Mouse (Mus musculus): ENCODE measurements around the gene Mpdz. TPM values are rescaled to one million over a fixed set of nuclear protein-coding genes. Genes with fewer than 3 reads are reported as not detected.

Mpdz gene
- total RNA-seq, 2 experiments from 2014 or later = 75.5 to 76.5 TPM

GRCm38 (mm10) chr4:81433961-81434360 lies 8.7 kb downstream of the Mpdz start:
- Histone ChIP-seq H3K27ac (no peak overlapping the region), H3K4me3 (no peak overlapping the region)
- no peak for DNase-seq (ENCODE audit: low spot score in 2 of 2)
- no peak for TF ChIP-seq CTCF (conservative IDR thresholded peaks at IDR 0.05)

DNA sequence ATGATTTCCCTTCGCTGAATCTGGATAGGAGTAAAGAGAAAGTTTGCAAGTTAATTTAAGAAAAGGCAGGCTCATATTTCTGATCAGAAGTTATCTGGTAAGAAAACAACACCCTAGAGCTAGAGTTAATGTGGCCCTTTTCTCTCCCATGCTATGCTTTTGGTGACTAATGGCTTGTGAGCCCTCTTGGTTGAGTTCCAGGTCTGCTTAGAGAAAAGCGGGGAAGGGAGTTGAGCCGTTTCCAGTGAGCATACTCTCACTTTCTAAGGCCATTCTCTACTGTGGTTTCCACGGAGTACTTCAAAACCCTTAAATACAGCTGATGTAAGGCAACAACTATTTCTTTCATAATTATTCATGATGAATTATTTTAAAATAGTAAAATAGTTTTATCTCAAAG lies 11.8 kb downstream of the Mpdz start:
- TF ChIP-seq CTCF (conservative IDR thresholded peaks at IDR 0.05) = no peak
- Histone ChIP-seq H3K27ac (no peak overlapping the region; the same call in 1 of the 2 replicates), H3K4me3 (no peak overlapping the region)
- DNase-seq (ENCODE audit: low spot score in 2 of 2) = no peak

- TF ChIP-seq CTCF (conservative IDR thresholded peaks at IDR 0.05) = no peak
- DNase-seq (ENCODE audit: low spot score in 2 of 2) = no peak
Observed at GRCm38 (mm10) chr4:81430105-81430504, 12.5 kb downstream of the Mpdz start.

DNA sequence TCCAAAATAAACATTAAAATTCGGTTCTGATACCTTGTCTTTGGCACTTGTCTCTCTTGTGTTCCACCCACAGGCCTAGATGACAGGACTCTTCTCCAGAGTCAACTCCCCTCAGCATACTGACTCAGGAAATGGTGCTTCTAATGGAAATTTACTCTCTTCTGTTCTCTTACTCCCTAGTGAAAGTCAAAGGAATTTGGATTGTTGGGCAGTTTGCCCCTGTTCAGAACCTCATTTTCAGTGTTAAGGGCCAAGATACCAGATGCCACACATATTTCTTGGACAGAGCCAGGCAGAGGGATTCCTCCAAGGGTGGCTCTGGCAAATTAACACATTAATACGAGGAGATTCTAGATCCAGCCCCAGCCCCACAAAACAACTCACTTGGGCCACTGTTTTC lies 12.9 kb downstream of the Mpdz start:
- no peak overlapping the region for H3K4me3 ChIP-seq
- no peak for DNase-seq (ENCODE audit: low spot score in 2 of 2)
- TF ChIP-seq CTCF (conservative IDR thresholded peaks at IDR 0.05) = no peak
- H3K27ac ChIP-seq = peak overlapping the region; percentile 46; the same call in 1 of the 2 replicates

More at GRCm38 (mm10) chr4:81430105-81430504, 12.5 kb downstream of the Mpdz start:
- Histone ChIP-seq H3K27ac (peak overlapping the region; percentile 46; the same call in 1 of the 2 replicates), H3K4me3 (no peak overlapping the region)

GRCm38 (mm10) chr4:81423556-81423955 lies 19.1 kb downstream of the Mpdz start:
- no peak for DNase-seq (ENCODE audit: low spot score in 2 of 2)
- no peak overlapping the region for H3K27ac ChIP-seq

GRCm38 (mm10) chr4:81421621-81422020 lies 21.0 kb downstream of the Mpdz start:
- no peak for DNase-seq (ENCODE audit: low spot score in 2 of 2)
- H3K4me3 ChIP-seq = no peak overlapping the region
- H3K27ac ChIP-seq = no peak overlapping the region
- no peak for TF ChIP-seq CTCF (conservative IDR thresholded peaks at IDR 0.05)

More at GRCm38 (mm10) chr4:81423556-81423955, 19.1 kb downstream of the Mpdz start:
- no peak overlapping the region for H3K4me3 ChIP-seq
- no peak for TF ChIP-seq CTCF (conservative IDR thresholded peaks at IDR 0.05)

- H3K4me3 ChIP-seq = peak overlapping the region; percentile 39
- no peak for TF ChIP-seq CTCF (conservative IDR thresholded peaks at IDR 0.05)
- DNase-seq (ENCODE audit: low spot score in 2 of 2) = no peak
- peak overlapping the region; percentile 56 for H3K27ac ChIP-seq
Observed at GRCm38 (mm10) chr4:81415324-81416026, 27.1 kb downstream of the Mpdz start.

DNA sequence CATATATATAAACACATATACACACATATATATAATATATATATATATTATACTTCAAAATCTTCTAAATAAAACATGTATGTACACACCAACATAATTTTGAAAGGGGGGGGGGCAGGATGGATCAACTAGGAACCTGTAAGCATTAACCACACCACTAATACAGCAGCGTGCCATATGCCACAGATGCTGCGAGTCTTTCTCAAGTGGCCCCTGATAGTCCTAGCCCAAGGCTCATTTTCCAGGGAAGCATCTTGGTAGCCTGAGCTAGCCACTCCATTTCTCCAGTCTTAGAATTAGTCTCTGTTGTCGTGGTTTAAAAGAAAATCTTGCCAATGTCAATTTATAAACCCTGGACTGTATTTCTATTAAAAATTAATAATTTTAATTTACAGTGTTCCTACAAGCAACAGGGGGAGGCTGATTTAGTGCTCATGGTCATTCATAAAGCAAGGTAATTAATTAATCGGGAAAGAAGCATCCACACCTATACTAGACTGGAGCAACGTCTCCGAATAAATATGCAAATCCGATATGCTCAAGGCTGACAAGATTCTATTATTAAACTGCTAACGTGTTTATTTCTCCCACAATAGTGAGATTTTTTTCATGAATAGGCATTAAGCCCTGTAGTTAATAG lies 27.8 kb downstream of the Mpdz start:
- Histone ChIP-seq H3K4me3 (peak overlapping the region; percentile 39), H3K27ac (peak overlapping the region; percentile 56)
- no peak for DNase-seq (ENCODE audit: low spot score in 2 of 2)
- no peak for TF ChIP-seq CTCF (conservative IDR thresholded peaks at IDR 0.05)

DNA sequence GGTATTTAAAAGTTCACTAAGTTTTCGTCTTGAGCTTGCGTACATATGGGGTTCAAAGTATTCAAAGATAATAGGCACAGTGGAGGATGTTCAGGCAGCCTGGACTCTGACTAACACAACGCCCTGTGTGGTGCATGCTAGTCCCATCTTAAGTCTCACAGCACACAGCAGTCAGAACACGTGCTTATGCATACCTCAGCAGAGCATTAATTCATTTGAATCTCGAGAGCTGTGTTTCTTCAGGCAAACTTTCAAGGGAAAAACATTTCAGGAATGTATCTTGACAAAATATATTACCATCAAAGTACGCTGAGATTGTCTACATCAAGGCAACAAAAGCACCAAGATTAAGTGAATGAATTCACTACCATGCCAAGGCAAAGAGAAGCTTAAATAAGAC lies 45.7 kb downstream of the Mpdz start:
- no peak for DNase-seq (ENCODE audit: low spot score in 2 of 2)
- no peak overlapping the region for H3K4me3 ChIP-seq
- no peak for TF ChIP-seq CTCF (conservative IDR thresholded peaks at IDR 0.05)
- no peak overlapping the region for H3K27ac ChIP-seq

- H3K27ac ChIP-seq = no peak overlapping the region
- DNase-seq (ENCODE audit: low spot score in 2 of 2) = no peak
- H3K4me3 ChIP-seq = no peak overlapping the region
- no peak for TF ChIP-seq CTCF (conservative IDR thresholded peaks at IDR 0.05)
Observed at GRCm38 (mm10) chr4:81392869-81393268, 49.7 kb downstream of the Mpdz start.

DNA sequence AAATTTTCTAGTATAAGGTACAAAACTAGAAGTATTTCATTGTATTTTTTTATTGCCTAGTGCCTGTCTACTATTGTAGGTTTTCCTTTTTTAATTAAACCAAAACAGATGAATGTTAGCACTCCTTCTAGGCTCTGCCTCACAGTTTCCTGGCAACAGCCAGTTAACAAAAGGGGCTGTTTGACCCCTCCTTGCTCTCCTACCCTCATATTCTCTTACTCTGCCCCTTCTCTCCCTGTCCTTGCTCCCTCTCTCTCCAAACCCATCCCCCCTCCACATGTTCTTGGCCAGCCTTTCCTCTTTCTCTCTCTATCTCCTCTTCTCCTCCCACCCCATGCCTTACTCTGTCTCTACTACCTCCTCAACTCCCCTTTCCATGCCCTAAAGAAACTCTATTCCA lies 53.4 kb downstream of the Mpdz start:
- no peak for DNase-seq (ENCODE audit: low spot score in 2 of 2)
- no peak for TF ChIP-seq CTCF (conservative IDR thresholded peaks at IDR 0.05)
- Histone ChIP-seq H3K4me3 (no peak overlapping the region), H3K27ac (peak overlapping the region; percentile 67)

DNA sequence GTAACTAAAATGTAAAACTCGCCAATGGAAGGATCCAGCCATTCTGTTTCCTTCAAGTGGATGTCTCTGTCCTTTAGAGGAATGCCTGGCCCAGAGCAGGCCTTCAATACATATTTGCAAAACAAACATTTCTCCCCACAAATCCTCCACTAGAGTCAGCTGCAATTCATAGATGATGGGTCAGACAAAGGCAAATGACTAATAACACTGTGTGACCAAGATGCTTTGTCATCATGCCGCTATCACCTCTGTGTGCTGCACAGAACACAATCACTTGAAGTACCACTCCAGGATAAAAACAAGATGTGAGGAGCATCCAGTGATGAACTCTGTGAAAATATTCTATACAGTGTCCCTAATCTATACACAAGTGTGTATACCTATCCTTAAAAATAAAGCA lies 55.0 kb downstream of the Mpdz start:
- H3K4me3 ChIP-seq = no peak overlapping the region
- no peak for DNase-seq (ENCODE audit: low spot score in 2 of 2)
- TF ChIP-seq CTCF (conservative IDR thresholded peaks at IDR 0.05) = no peak
- H3K27ac ChIP-seq = peak overlapping the region; percentile 70; the same call in 1 of the 2 replicates

GRCm38 (mm10) chr4:81372355-81372754 lies 70.3 kb downstream of the Mpdz start:
- no peak overlapping the region for H3K4me3 ChIP-seq
- DNase-seq (ENCODE audit: low spot score in 2 of 2) = no peak
- 0 out of 2 replicates have a peak overlapping the region, but pooled peaks have one; percentile 40 for H3K27ac ChIP-seq
- no peak for TF ChIP-seq CTCF (conservative IDR thresholded peaks at IDR 0.05)

DNA sequence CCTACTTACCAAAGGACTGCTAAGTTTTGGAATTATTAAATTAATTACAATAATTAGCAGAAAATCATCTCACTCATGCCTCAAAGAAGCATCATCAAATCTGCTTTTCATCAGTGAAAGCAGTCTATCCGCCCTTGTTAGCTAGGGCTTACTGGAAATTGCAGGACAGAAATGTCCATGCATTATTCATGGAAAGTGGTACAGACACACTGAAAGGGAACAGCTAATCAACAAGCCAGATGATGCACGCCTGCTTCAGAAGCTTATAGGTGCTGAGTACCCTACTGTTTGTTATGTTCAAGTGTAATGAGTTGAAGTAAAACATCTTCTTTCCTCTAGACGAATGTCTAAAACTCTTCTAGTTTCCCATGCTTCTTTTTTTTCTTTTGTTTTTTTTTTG lies 91.2 kb downstream of the Mpdz start:
- TF ChIP-seq CTCF (conservative IDR thresholded peaks at IDR 0.05) = no peak
- Histone ChIP-seq H3K4me3 (no peak overlapping the region), H3K27ac (no peak overlapping the region)
- DNase-seq (ENCODE audit: low spot score in 2 of 2) = no peak

Measured in layer of hippocampus, adult 2 months (tissue).